Mouse (Mus musculus): ENCODE measurements at regions not wholly inside any gene's neighbourhood (a gene's known extent, or its start where the extent isn't known, plus 50 kb on each side); places are given as distances from the start of the nearest gene placed in this dataset.

DNA sequence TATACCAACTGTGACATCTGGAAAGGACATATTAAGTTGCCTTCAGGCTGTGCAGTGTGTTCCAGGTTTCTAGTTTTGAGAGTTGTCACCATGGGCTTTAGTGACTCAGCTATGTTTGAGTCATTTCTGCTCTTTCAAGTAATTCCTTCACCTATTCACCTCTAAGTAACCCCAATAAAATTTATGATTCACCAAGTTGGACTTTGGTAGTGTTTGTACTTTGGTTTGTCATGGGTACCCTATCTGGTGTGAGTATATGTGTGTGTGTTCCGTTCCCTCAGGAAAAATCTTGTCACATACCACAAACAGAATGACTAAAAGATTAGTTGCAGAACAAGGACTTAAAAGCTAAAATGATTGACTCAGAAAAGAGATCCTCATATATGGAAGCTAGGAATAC, 76.8 kb upstream of the Crbn start:
- 56% methylated on average over 1 of the region's 1 CpGs for WGBS (ENCODE audit: insufficient replicate concordance)
- Histone ChIP-seq H3K4me3 (replicated peaks) (no peak overlapping the region), H3K27ac (replicated peaks) (no peak overlapping the region), H3K4me2 (no peak overlapping the region), H3K27me3 (no peaks in the 10 kb centered on the region), H3K9ac (no peak overlapping the region), H3K9me3 (replicated peaks) (no peaks in the 10 kb centered on the region), H3K4me1 (replicated peaks) (no peaks in the 10 kb centered on the region), H3K36me3 (replicated peaks) (no peaks in the 10 kb centered on the region)
- no peak for ATAC-seq (ENCODE audit: insufficient read depth)

DNA sequence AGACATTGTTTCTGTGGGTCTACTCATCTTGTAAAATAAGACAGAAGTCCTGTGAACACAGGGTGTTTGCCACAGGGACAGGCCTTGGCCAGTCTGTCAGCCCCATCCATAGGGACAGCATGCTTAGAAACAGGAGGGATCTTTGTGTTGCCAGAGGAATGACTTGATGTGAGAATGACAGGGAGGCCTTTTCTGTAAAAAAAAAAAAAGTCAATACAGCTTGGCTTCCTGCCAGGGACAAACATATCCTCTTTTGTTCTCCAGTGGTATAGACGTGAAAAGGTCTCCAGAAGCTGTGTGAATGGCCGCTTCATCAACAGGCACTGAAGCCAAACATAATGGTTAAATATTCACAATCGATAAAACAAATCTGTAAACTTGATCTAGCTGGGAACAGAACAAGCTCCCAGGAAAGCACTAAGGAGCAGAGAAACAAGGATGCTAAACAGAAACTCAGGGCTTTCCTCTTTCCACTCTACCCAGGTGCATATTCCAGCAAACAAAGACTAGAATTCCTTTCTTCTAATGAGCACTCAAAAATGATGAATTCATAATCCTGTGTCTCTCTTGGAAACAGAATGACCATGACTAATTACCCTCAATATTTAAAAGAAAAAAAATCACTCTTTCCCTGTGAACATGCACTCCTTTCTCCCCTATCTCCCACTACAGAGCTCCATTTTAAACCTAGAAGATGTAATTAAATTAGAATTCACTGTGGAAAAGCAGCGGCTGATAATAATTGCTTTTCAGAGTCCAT, 92.2 kb upstream of the Crbn start:
- Histone ChIP-seq H3K9me3 (replicated peaks) (no peaks in the 10 kb centered on the region), H3K27ac (replicated peaks) (no peak overlapping the region), H3K27me3 (no peaks in the 10 kb centered on the region), H3K9ac (no peak overlapping the region), H3K36me3 (replicated peaks) (no peaks in the 10 kb centered on the region), H3K4me1 (replicated peaks) (no peaks in the 10 kb centered on the region), H3K4me2 (no peak overlapping the region), H3K4me3 (replicated peaks) (no peak overlapping the region)
- no peak for ATAC-seq (ENCODE audit: insufficient read depth)
- 53% methylated on average over 4 of the region's 4 CpGs for WGBS (ENCODE audit: insufficient replicate concordance)

DNA sequence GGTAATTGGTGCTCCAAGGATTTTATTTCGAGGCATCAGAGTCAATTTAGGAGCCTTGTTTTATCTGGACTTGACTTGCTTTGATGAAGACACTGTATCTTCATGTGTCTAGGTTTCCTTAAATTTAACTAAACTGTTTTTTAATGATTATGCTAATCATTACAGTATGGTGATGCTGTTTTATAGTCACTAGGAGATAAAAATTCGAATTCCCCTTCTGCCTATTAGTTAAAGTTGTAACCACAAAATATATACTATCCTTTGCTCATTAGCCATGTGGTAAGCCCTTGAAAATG, 92.7 kb upstream of the Crbn start:
- Histone ChIP-seq H3K9me3 (replicated peaks) (no peaks in the 10 kb centered on the region), H3K4me2 (no peak overlapping the region), H3K27ac (replicated peaks) (no peak overlapping the region), H3K36me3 (replicated peaks) (no peaks in the 10 kb centered on the region), H3K27me3 (no peaks in the 10 kb centered on the region), H3K4me1 (replicated peaks) (no peaks in the 10 kb centered on the region), H3K4me3 (replicated peaks) (no peak overlapping the region), H3K9ac (no peak overlapping the region)
- ATAC-seq (ENCODE audit: insufficient read depth) = no peak
- 31% methylated on average over 2 of the region's 2 CpGs for WGBS (ENCODE audit: insufficient replicate concordance)

DNA sequence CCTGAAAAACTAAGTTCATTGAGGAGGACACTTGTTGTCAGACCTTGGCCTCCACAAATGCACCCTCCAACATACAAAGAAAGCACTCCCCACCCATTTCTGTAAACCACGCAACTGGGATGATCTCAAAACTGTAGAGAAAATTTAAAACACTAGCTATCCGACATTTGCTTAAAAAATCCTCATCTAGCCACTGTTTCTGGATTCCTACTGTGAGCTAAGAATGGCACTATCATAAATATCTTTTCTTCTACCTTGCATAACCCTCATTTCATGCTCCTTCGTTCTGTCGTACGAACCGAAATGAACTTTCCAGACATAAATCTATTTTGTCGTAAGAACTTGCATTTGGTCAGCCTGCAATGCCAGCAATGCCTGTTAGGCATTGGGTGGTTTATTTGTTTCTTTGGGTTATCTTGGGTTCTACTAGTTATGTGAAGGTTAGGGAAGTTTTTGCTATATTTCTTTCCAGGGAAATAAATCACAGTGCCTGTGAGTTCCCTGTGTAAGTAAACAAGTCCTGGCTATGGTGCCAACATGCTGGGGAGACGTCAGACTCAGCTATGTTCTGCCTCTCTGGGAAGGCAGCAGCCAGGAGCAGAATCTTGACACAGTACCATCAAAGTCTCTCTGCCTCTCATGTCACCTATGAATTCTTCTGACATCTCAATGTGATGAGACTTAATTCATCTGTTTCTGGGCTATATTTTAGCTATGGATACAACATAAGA, 104.2 kb upstream of the Crbn start:
- no peaks in the 10 kb centered on the region for H3K36me3 ChIP-seq (replicated peaks)
- no peak overlapping the region for H3K9ac ChIP-seq
- 71% methylated on average over 8 of the region's 8 CpGs for WGBS (ENCODE audit: insufficient replicate concordance)
- ATAC-seq (ENCODE audit: insufficient read depth) = no peak
- H3K27ac ChIP-seq (replicated peaks) = no peak overlapping the region
- H3K9me3 ChIP-seq (replicated peaks) = no peaks in the 10 kb centered on the region
- no peaks in the 10 kb centered on the region for H3K27me3 ChIP-seq
- no peaks in the 10 kb centered on the region for H3K4me1 ChIP-seq (replicated peaks)
- H3K4me2 ChIP-seq = no peak overlapping the region
- H3K4me3 ChIP-seq (replicated peaks) = no peak overlapping the region

DNA sequence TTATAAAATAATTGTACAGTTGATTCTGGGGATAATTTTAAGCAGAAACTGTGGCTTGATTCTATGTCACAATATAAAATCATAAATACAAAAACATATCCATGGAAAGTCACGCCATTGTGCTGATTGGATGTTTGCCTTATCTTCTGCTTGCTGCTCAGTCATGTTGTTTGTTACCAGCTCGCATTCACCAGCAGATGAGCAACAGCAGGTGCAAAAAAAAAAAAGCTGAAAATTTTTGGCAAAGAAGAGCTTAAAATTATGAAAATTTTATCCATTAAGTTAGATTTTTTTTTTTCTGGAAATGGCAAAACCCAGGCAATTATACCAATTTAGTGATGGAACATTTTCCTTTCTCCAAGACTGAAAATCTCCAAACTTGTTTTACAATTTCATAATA, 115.2 kb upstream of the Crbn start:
- H3K4me2 ChIP-seq = no peak overlapping the region
- 50% methylated on average over 2 of the region's 2 CpGs for WGBS (ENCODE audit: insufficient replicate concordance)
- no peaks in the 10 kb centered on the region for H3K27me3 ChIP-seq
- no peak overlapping the region for H3K27ac ChIP-seq (replicated peaks)
- no peak for ATAC-seq (ENCODE audit: insufficient read depth)
- H3K9me3 ChIP-seq (replicated peaks) = no peaks in the 10 kb centered on the region
- no peak overlapping the region for H3K4me3 ChIP-seq (replicated peaks)
- no peaks in the 10 kb centered on the region for H3K36me3 ChIP-seq (replicated peaks)
- H3K4me1 ChIP-seq (replicated peaks) = no peaks in the 10 kb centered on the region
- no peak overlapping the region for H3K9ac ChIP-seq

DNA sequence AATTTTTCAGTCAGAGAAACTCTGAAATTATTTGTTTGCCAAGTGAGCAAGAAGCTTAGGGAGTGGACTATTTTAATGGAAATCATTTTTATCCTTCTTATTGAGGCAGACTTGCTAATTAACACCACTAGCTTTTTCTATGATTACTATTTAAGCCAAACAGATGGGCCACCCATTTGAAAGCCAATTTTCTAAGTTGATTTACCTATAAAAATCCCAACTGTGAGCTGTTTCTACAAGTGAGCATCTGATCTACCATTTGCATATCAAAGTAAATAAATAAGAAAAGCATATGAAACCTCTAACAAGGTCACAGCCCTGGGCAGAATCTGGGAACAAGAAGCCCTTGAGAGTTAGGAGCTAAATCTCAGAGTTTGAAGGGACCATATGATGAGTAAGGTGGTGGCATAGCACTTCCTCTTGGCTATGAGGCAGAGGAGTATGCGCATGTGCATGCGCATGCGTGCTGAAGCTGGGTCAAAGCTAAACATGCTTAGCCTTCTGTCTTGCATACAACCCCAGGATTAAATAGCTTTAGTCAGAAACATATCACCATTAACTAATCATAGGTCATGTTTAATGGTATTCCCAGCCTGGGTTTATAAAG, 116.9 kb upstream of the Crbn start:
- H3K4me3 ChIP-seq (replicated peaks) = no peak overlapping the region
- no peaks in the 10 kb centered on the region for H3K36me3 ChIP-seq (replicated peaks)
- H3K9me3 ChIP-seq (replicated peaks) = no peaks in the 10 kb centered on the region
- no peaks in the 10 kb centered on the region for H3K4me1 ChIP-seq (replicated peaks)
- 82% methylated on average over 3 of the region's 3 CpGs for WGBS (ENCODE audit: insufficient replicate concordance)
- no peak for ATAC-seq (ENCODE audit: insufficient read depth)
- no peak overlapping the region for H3K27ac ChIP-seq (replicated peaks)
- H3K4me2 ChIP-seq = no peak overlapping the region
- no peaks in the 10 kb centered on the region for H3K27me3 ChIP-seq
- H3K9ac ChIP-seq = no peak overlapping the region

DNA sequence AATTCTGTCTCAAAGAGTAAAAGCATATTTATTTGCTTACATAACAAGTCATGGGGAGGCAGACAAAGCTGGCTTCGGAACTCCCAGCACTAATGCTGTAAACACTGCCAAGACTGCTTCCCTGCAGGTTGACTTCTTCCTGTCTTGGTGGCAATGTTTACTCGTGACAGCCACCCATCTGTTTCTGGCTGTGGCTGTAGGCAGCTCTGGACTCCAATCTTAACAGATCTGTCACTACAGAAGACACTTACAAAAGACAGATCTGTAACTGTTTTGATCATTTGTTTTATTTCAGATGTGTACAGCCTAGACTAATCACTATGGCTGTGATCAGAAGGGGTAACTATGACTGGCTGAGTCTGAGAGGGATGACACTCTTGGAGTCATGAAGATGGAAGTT, 121.1 kb upstream of the Crbn start:
- H3K27ac ChIP-seq (replicated peaks) = no peak overlapping the region
- H3K27me3 ChIP-seq = no peaks in the 10 kb centered on the region
- no peaks in the 10 kb centered on the region for H3K4me1 ChIP-seq (replicated peaks)
- H3K4me2 ChIP-seq = no peak overlapping the region
- no peaks in the 10 kb centered on the region for H3K9me3 ChIP-seq (replicated peaks)
- WGBS (ENCODE audit: insufficient replicate concordance) = 12% methylated on average over 2 of the region's 2 CpGs
- no peak for ATAC-seq (ENCODE audit: insufficient read depth)
- no peaks in the 10 kb centered on the region for H3K36me3 ChIP-seq (replicated peaks)
- no peak overlapping the region for H3K4me3 ChIP-seq (replicated peaks)
- no peak overlapping the region for H3K9ac ChIP-seq

DNA sequence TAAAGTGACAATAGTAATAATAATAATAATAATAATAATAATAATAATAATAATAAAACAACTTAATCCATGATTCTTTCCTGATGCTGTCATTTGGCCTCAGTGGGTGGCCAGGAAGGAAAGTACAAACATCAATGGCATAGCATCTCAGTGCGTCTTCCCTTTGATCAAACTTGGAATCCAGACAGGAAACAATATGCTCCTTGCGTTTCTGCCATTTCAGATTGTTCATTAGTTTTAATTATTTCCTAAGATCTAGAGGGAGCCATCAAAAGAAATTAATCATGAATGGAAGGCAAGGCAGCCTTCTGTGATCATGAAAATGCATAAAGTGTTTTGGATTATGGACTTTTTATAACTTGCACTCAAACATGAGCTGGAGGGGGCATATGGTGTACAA, 125.6 kb upstream of the Crbn start:
- no peaks in the 10 kb centered on the region for H3K4me1 ChIP-seq (replicated peaks)
- no peaks in the 10 kb centered on the region for H3K27me3 ChIP-seq
- H3K27ac ChIP-seq (replicated peaks) = no peak overlapping the region
- H3K9ac ChIP-seq = no peak overlapping the region
- H3K36me3 ChIP-seq (replicated peaks) = no peaks in the 10 kb centered on the region
- no peak overlapping the region for H3K4me2 ChIP-seq
- 70% methylated on average over 2 of the region's 2 CpGs for WGBS (ENCODE audit: insufficient replicate concordance)
- H3K9me3 ChIP-seq (replicated peaks) = no peaks in the 10 kb centered on the region
- ATAC-seq (ENCODE audit: insufficient read depth) = no peak
- no peak overlapping the region for H3K4me3 ChIP-seq (replicated peaks)

DNA sequence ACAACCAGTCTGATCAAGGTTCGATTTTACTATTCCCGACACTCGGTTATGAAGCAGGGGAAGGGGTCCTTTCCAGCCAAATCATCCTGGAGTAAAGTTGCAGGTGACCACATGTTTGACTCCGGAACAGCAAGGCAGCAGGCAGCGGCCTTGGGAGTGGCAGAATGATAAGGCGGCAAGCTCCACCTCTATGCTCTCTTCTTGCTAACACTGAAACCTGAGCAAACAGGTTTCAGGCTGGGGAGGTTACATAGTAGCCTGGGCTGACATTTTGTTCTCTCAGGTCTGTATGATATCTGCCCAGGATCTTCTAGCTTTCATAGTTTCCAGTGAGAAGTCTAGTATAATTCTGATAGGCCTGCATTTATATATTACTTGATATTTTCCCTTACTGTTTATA, 133.7 kb upstream of the Crbn start:
- Histone ChIP-seq H3K27ac (replicated peaks) (no peak overlapping the region), H3K4me1 (replicated peaks) (no peaks in the 10 kb centered on the region), H3K9ac (no peak overlapping the region), H3K9me3 (replicated peaks) (no peaks in the 10 kb centered on the region), H3K4me2 (no peak overlapping the region), H3K27me3 (no peaks in the 10 kb centered on the region), H3K36me3 (replicated peaks) (no peaks in the 10 kb centered on the region), H3K4me3 (replicated peaks) (no peak overlapping the region)
- ATAC-seq (ENCODE audit: insufficient read depth) = no peak
- WGBS (ENCODE audit: insufficient replicate concordance) = 47% methylated on average over 6 of the region's 6 CpGs

DNA sequence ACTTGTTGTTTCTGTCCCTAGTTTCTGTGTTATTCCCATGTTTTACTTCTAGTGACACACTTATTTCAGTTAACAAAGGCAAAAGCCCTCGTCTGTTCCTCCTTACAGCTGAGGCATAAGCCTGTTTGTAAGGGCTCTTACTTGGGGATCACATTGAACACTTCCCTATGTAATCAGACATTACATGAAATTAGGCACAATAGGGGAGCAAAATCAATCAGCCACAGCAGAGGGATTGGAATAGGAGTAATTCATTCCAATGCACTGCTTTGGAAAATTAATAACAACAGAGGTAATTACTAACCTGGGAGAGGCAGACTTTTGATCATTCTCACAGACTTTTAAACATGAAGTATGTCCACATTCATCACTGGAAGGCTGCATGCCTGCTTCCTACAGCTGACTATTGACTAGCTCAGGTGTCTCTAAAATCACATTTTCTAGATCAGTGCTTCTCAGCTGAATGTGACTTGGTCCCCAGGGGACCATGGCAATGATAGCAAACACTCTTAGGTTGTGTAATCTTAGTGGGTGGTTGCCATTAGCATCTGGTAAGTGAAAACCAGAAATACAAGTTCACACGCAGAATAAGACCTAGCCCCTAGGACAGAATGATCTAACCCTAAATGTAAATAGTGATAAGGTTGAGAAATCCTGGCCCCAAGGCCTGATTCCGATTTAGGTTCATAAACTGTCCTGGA, 146.5 kb upstream of the Crbn start:
- no peak overlapping the region for H3K4me3 ChIP-seq (replicated peaks)
- ATAC-seq (ENCODE audit: insufficient read depth) = no peak
- no peaks in the 10 kb centered on the region for H3K36me3 ChIP-seq (replicated peaks)
- H3K27me3 ChIP-seq = no peaks in the 10 kb centered on the region
- H3K4me2 ChIP-seq = no peak overlapping the region
- WGBS (ENCODE audit: insufficient replicate concordance) = 35% methylated on average over 3 of the region's 3 CpGs
- H3K9ac ChIP-seq = no peak overlapping the region
- no peaks in the 10 kb centered on the region for H3K4me1 ChIP-seq (replicated peaks)
- H3K9me3 ChIP-seq (replicated peaks) = no peaks in the 10 kb centered on the region
- no peak overlapping the region for H3K27ac ChIP-seq (replicated peaks)

DNA sequence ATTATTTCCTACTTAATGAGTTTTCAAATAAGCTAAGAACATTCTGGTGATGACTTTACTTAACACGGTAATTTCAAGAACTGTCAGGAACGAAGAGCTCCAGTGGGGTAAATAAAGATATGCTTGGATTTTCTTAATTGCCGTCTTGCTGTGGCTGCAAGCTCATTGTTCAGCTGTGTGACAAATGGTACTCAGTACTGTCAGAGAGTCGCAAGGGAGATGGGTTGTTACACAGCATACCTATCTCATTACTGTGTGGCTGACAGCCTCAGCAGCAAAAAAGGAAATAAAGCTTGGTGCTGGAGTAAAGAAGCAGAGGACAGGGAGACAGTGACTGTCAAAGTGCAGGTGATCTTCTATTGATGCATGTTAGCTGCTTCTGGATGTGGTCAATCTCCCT, 151.0 kb upstream of the Crbn start:
- WGBS (ENCODE audit: insufficient replicate concordance) = 56% methylated on average over 4 of the region's 4 CpGs
- H3K4me1 ChIP-seq (replicated peaks) = no peaks in the 10 kb centered on the region
- no peaks in the 10 kb centered on the region for H3K36me3 ChIP-seq (replicated peaks)
- no peak overlapping the region for H3K4me3 ChIP-seq (replicated peaks)
- no peak overlapping the region for H3K27ac ChIP-seq (replicated peaks)
- H3K9ac ChIP-seq = no peak overlapping the region
- no peak overlapping the region for H3K4me2 ChIP-seq
- no peak for ATAC-seq (ENCODE audit: insufficient read depth)
- no peaks in the 10 kb centered on the region for H3K9me3 ChIP-seq (replicated peaks)
- H3K27me3 ChIP-seq = no peaks in the 10 kb centered on the region
